Mouse (Mus musculus): ENCODE measurements around the gene Nt5m. TPM values are rescaled to one million over a fixed set of nuclear protein-coding genes. Genes with fewer than 3 reads are reported as not detected.

The Nt5m gene
- polyA plus RNA-seq (2015; fragmentation: Nextera tagmentation; extraction: Ambion mirVana) = 54.0 and 58.4 TPM in 2 replicates

- peak within 1 kb of the TSS; percentile 85 for H3K9ac ChIP-seq (replicated peaks)
- peak within 1 kb of the TSS; percentile 54 for H3K4me2 ChIP-seq (replicated peaks)
- peaks cover 23% of the 10 kb centered on the region for H3K4me1 ChIP-seq
- no peaks in the 10 kb centered on the region for H3K27me3 ChIP-seq
- peaks cover 28% of the 10 kb centered on the region for H3K36me3 ChIP-seq
- WGBS = under 1% methylated on average over 24 of the region's 24 CpGs
- no peaks in the 10 kb centered on the region for H3K9me3 ChIP-seq
- H3K27ac ChIP-seq (replicated peaks) = peak within 1 kb of the TSS; percentile 96
- ATAC-seq (replicated peaks) = peak; percentile 97
- peak within 1 kb of the TSS; percentile 83 for H3K4me3 ChIP-seq
These were observed at the start of gene Nt5m for GRCm38 (mm10) chr11:59839008-59839458. Gene Nt5m (plus strand): TSS chr11:59839447.

- H3K36me3 ChIP-seq = peaks cover 65% of the 10 kb centered on the region
- no peaks in the 10 kb centered on the region for H3K27me3 ChIP-seq
- 94% methylated on average over 6 of the region's 6 CpGs for WGBS
- no peak for ATAC-seq (replicated peaks)
- H3K9me3 ChIP-seq = no peaks in the 10 kb centered on the region
- H3K4me3 ChIP-seq = no peak overlapping the region
- no peaks in the 10 kb centered on the region for H3K4me1 ChIP-seq
- H3K4me2 ChIP-seq (replicated peaks) = no peak overlapping the region
- no peak overlapping the region for H3K9ac ChIP-seq (replicated peaks)
- H3K27ac ChIP-seq (replicated peaks) = no peak overlapping the region
These were observed 45.9 kb upstream of the Nt5m start for GRCm38 (mm10) chr11:59793390-59793789.

GRCm38 (mm10) chr11:59800412-59800811 lies 38.8 kb upstream of the Nt5m start:
- no peak for ATAC-seq (replicated peaks)
- no peak overlapping the region for H3K9ac ChIP-seq (replicated peaks)
- H3K4me2 ChIP-seq (replicated peaks) = no peak overlapping the region
- H3K9me3 ChIP-seq = no peaks in the 10 kb centered on the region
- H3K27ac ChIP-seq (replicated peaks) = no peak overlapping the region
- 91% methylated on average over 10 of the region's 10 CpGs for WGBS
- H3K4me3 ChIP-seq = no peak overlapping the region
- no peaks in the 10 kb centered on the region for H3K27me3 ChIP-seq
- H3K4me1 ChIP-seq = no peaks in the 10 kb centered on the region
- peaks cover 80% of the 10 kb centered on the region for H3K36me3 ChIP-seq

- Histone ChIP-seq H3K27ac (replicated peaks) (no peak overlapping the region), H3K27me3 (no peaks in the 10 kb centered on the region), H3K4me1 (no peaks in the 10 kb centered on the region), H3K9ac (replicated peaks) (no peak overlapping the region), H3K4me3 (no peak overlapping the region), H3K9me3 (no peaks in the 10 kb centered on the region), H3K36me3 (peaks cover 84% of the 10 kb centered on the region), H3K4me2 (replicated peaks) (no peak overlapping the region)
- WGBS = 96% methylated on average over 8 of the region's 8 CpGs
- ATAC-seq (replicated peaks) = no peak
These were observed 37.4 kb upstream of the Nt5m start for GRCm38 (mm10) chr11:59801881-59802280.

GRCm38 (mm10) chr11:59803516-59803915 lies 35.7 kb upstream of the Nt5m start:
- Histone ChIP-seq H3K9me3 (no peaks in the 10 kb centered on the region), H3K9ac (replicated peaks) (no peak overlapping the region), H3K4me2 (replicated peaks) (no peak overlapping the region), H3K27ac (replicated peaks) (no peak overlapping the region), H3K27me3 (no peaks in the 10 kb centered on the region), H3K36me3 (peaks cover 81% of the 10 kb centered on the region), H3K4me3 (no peak overlapping the region), H3K4me1 (peaks cover 3% of the 10 kb centered on the region)
- no peak for ATAC-seq (replicated peaks)
- WGBS = 92% methylated on average over 14 of the region's 14 CpGs

- no peaks in the 10 kb centered on the region for H3K9me3 ChIP-seq
- H3K4me1 ChIP-seq = peaks cover 10% of the 10 kb centered on the region
- H3K4me3 ChIP-seq = no peak overlapping the region
- H3K4me2 ChIP-seq (replicated peaks) = no peak overlapping the region
- peaks cover 70% of the 10 kb centered on the region for H3K36me3 ChIP-seq
- no peak overlapping the region for H3K27ac ChIP-seq (replicated peaks)
- 92% methylated on average over 22 of the region's 22 CpGs for WGBS
- no peak overlapping the region for H3K9ac ChIP-seq (replicated peaks)
- no peaks in the 10 kb centered on the region for H3K27me3 ChIP-seq
- no peak for ATAC-seq (replicated peaks)
These were observed 34.7 kb upstream of the Nt5m start for GRCm38 (mm10) chr11:59804409-59805110.

GRCm38 (mm10) chr11:59805256-59805655 lies 34.0 kb upstream of the Nt5m start:
- Histone ChIP-seq H3K36me3 (peaks cover 63% of the 10 kb centered on the region), H3K4me2 (replicated peaks) (no peak overlapping the region), H3K27ac (replicated peaks) (no peak overlapping the region), H3K4me1 (peaks cover 10% of the 10 kb centered on the region), H3K9ac (replicated peaks) (no peak overlapping the region), H3K27me3 (no peaks in the 10 kb centered on the region), H3K9me3 (no peaks in the 10 kb centered on the region), H3K4me3 (no peak overlapping the region)
- ATAC-seq (replicated peaks) = no peak
- WGBS = 100% methylated on average over 1 of the region's 1 CpGs

- ATAC-seq (replicated peaks) = no peak
- H3K27ac ChIP-seq (replicated peaks) = no peak overlapping the region
- no peaks in the 10 kb centered on the region for H3K9me3 ChIP-seq
- no peaks in the 10 kb centered on the region for H3K27me3 ChIP-seq
- peaks cover 59% of the 10 kb centered on the region for H3K36me3 ChIP-seq
- WGBS = 96% methylated on average over 2 of the region's 2 CpGs
- H3K4me2 ChIP-seq (replicated peaks) = no peak overlapping the region
- H3K9ac ChIP-seq (replicated peaks) = no peak overlapping the region
- no peak overlapping the region for H3K4me3 ChIP-seq
- H3K4me1 ChIP-seq = peaks cover 10% of the 10 kb centered on the region
These were observed 33.6 kb upstream of the Nt5m start for GRCm38 (mm10) chr11:59805656-59806055.

GRCm38 (mm10) chr11:59808170-59808960 lies 30.9 kb upstream of the Nt5m start:
- WGBS = 72% methylated on average over 14 of the region's 14 CpGs
- peaks cover 34% of the 10 kb centered on the region for H3K36me3 ChIP-seq
- H3K9me3 ChIP-seq = no peaks in the 10 kb centered on the region
- peaks cover 12% of the 10 kb centered on the region for H3K4me1 ChIP-seq
- H3K27me3 ChIP-seq = no peaks in the 10 kb centered on the region
- peak overlapping the region; percentile 99 for H3K9ac ChIP-seq (replicated peaks)
- ATAC-seq (replicated peaks) = no peak
- peak overlapping the region; percentile 86 for H3K4me3 ChIP-seq
- peak overlapping the region; percentile 77 for H3K4me2 ChIP-seq (replicated peaks)
- H3K27ac ChIP-seq (replicated peaks) = 0 out of 2 replicates have a peak overlapping the region, but pooled peaks have one; percentile 100

GRCm38 (mm10) chr11:59809071-59809669 lies 30.1 kb upstream of the Nt5m start:
- no peaks in the 10 kb centered on the region for H3K9me3 ChIP-seq
- peak overlapping the region; percentile 77 for H3K4me2 ChIP-seq (replicated peaks)
- WGBS = under 1% methylated on average over 15 of the region's 15 CpGs
- peak overlapping the region; percentile 86 for H3K4me3 ChIP-seq
- no peaks in the 10 kb centered on the region for H3K27me3 ChIP-seq
- H3K36me3 ChIP-seq = peaks cover 26% of the 10 kb centered on the region
- peak overlapping the region; percentile 100 for H3K27ac ChIP-seq (replicated peaks)
- peak overlapping the region; percentile 99 for H3K9ac ChIP-seq (replicated peaks)
- peak; percentile 36 for ATAC-seq (replicated peaks)
- peaks cover 12% of the 10 kb centered on the region for H3K4me1 ChIP-seq

GRCm38 (mm10) chr11:59809670-59810474 lies 29.4 kb upstream of the Nt5m start, which contains the start of gene Flcn:
Gene Flcn (minus strand): TSS chr11:59810016.
- H3K4me1 ChIP-seq = peaks cover 12% of the 10 kb centered on the region
- H3K4me3 ChIP-seq = peak within 1 kb of the TSS; percentile 86
- peak; percentile 98 for ATAC-seq (replicated peaks)
- H3K27ac ChIP-seq (replicated peaks) = peak within 1 kb of the TSS; percentile 100
- H3K36me3 ChIP-seq = peaks cover 20% of the 10 kb centered on the region
- peak within 1 kb of the TSS; percentile 77 for H3K4me2 ChIP-seq (replicated peaks)
- no peaks in the 10 kb centered on the region for H3K9me3 ChIP-seq
- WGBS = under 1% methylated on average over 52 of the region's 52 CpGs
- no peaks in the 10 kb centered on the region for H3K27me3 ChIP-seq
- H3K9ac ChIP-seq (replicated peaks) = peak within 1 kb of the TSS; percentile 99

All from forebrain, embryonic 15.5 days (tissue).